Mouse (Mus musculus) lung, postnatal 10 days (tissue): ENCODE data around the gene Sh3kbp1.

Source experiments
- DNase-seq: peaks from one replicate; pipeline ENCODE4 v3.0.0; 2021

Sh3kbp1 gene

GRCm38 (mm10) chrX:159856866-159857265 is 229.8 kb downstream of the Sh3kbp1 start:
- no peak for DNase-seq

- no peak for DNase-seq
Measured at GRCm38 (mm10) chrX:159858126-159858525, 231.1 kb downstream of the Sh3kbp1 start.

GRCm38 (mm10) chrX:159860841-159861530 is 233.9 kb downstream of the Sh3kbp1 start:
- no peak for DNase-seq

GRCm38 (mm10) chrX:159867660-159868059 is 240.6 kb downstream of the Sh3kbp1 start:
- no peak for DNase-seq

- no peak for DNase-seq
Measured at GRCm38 (mm10) chrX:159872521-159872920, 245.4 kb downstream of the Sh3kbp1 start.

GRCm38 (mm10) chrX:159877770-159878169 is 250.7 kb downstream of the Sh3kbp1 start:
- no peak for DNase-seq

- no peak for DNase-seq
Measured at GRCm38 (mm10) chrX:159879455-159879854, 252.4 kb downstream of the Sh3kbp1 start.

- no peak for DNase-seq
Measured at GRCm38 (mm10) chrX:159881576-159881975, 254.5 kb downstream of the Sh3kbp1 start.

GRCm38 (mm10) chrX:159896536-159896935 is 269.5 kb downstream of the Sh3kbp1 start:
- peak; percentile 18 for DNase-seq

- DNase-seq, result no peak
Measured at GRCm38 (mm10) chrX:159898110-159898509, 271.0 kb downstream of the Sh3kbp1 start.

GRCm38 (mm10) chrX:159899121-159899520 is 272.0 kb downstream of the Sh3kbp1 start:
- DNase-seq, result no peak

- no peak for DNase-seq
Measured at GRCm38 (mm10) chrX:159903421-159903820, 276.3 kb downstream of the Sh3kbp1 start.

- no peak for DNase-seq
Measured at GRCm38 (mm10) chrX:159907703-159908102, 280.6 kb downstream of the Sh3kbp1 start.

- peak; percentile 5 for DNase-seq
Measured at GRCm38 (mm10) chrX:159909446-159910277, 282.6 kb downstream of the Sh3kbp1 start.

GRCm38 (mm10) chrX:159910600-159910999 is 283.5 kb downstream of the Sh3kbp1 start:
- DNase-seq, result peak; percentile 47

GRCm38 (mm10) chrX:159911613-159912012 is 284.5 kb downstream of the Sh3kbp1 start:
- no peak for DNase-seq

- no peak for DNase-seq
Measured at GRCm38 (mm10) chrX:159912061-159912460, 285.0 kb downstream of the Sh3kbp1 start.

GRCm38 (mm10) chrX:159913489-159913888 is 286.4 kb downstream of the Sh3kbp1 start:
- no peak for DNase-seq

- DNase-seq, result no peak
Measured at GRCm38 (mm10) chrX:159915125-159915524, 288.1 kb downstream of the Sh3kbp1 start.

- no peak for DNase-seq
Measured at GRCm38 (mm10) chrX:159924759-159925158, 297.7 kb downstream of the Sh3kbp1 start.

GRCm38 (mm10) chrX:159928165-159928564 is 301.1 kb downstream of the Sh3kbp1 start:
- no peak for DNase-seq

- DNase-seq, result no peak
Measured at GRCm38 (mm10) chrX:159928834-159929233, 301.8 kb downstream of the Sh3kbp1 start.

- DNase-seq, result no peak
Measured at GRCm38 (mm10) chrX:159932027-159932426, 305.0 kb downstream of the Sh3kbp1 start.

GRCm38 (mm10) chrX:159942569-159942968 is 315.5 kb downstream of the Sh3kbp1 start:
- no peak for DNase-seq
